Mouse (Mus musculus) limb, embryonic 14.5 days (tissue): ENCODE results near the gene Fstl1. TPM values are rescaled to one million over a fixed set of nuclear protein-coding genes. Genes with fewer than 3 reads are reported as not detected.

Experiments
- ATAC-seq: fragments of 200-750 bp; cut with Nextera tagmentation; 2 replicates; pipeline ENCODE4 v1.8.0; 2017; ENCODE audit warnings: low read depth, moderate number of reproducible peaks, moderate TSS enrichment; ENCODE audit not compliant: low FRiP score
- DNase-seq: peaks from one replicate; pipeline ENCODE4 v3.0.0-alpha.2; 2015; ENCODE audit warnings: low spot score
- H3K27ac ChIP-seq: fragments of 300-500 bp; sonication (generic); replicated peaks from 2 replicates; pipeline ENCODE4 v1.5.1; 2014; ENCODE audit warnings: low read depth, mild to moderate bottlenecking, low read length, moderate library complexity, mixed read lengths
- H3K27me3 ChIP-seq: fragments of 300-500 bp; sonication (generic); 2 replicates; pipeline ENCODE4 v1.6.1; 2014; ENCODE audit warnings: low read length, mixed read lengths; ENCODE audit not compliant: control insufficient read depth, insufficient read depth
- H3K36me3 ChIP-seq: fragments of 300-500 bp; sonication (generic); 2 replicates; pipeline ENCODE4 v1.6.1; 2014; ENCODE audit warnings: mild to moderate bottlenecking, low read length, moderate library complexity, mixed read lengths; ENCODE audit not compliant: control insufficient read depth, insufficient read depth
- H3K4me1 ChIP-seq: fragments of 300-500 bp; sonication (generic); 2 replicates; pipeline ENCODE4 v1.6.1; 2014; ENCODE audit warnings: antibody characterized with exemption, low read length, mixed read lengths; ENCODE audit not compliant: control insufficient read depth, insufficient read depth
- H3K4me2 ChIP-seq: fragments of 300-500 bp; sonication (generic); replicated peaks from 2 replicates; pipeline ENCODE4 v1.6.1; 2014; ENCODE audit warnings: low read depth, mild to moderate bottlenecking, low read length, moderate library complexity; ENCODE audit not compliant: severe bottlenecking
- H3K4me3 ChIP-seq: fragments of 300-500 bp; sonication (generic); replicated peaks from 2 replicates; pipeline ENCODE4 v1.5.1; 2014; ENCODE audit warnings: low read length
- H3K9ac ChIP-seq: fragments of 300-500 bp; sonication (generic); 2 replicates; pipeline ENCODE4 v1.6.1; 2014; ENCODE audit warnings: mild to moderate bottlenecking, low read depth, low read length, moderate library complexity; ENCODE audit not compliant: severe bottlenecking
- H3K9me3 ChIP-seq: fragments of 300-500 bp; sonication (generic); 2 replicates; pipeline ENCODE4 v1.6.1; 2016; ENCODE audit warnings: low read length; ENCODE audit not compliant: control insufficient read depth
- POLR2A ChIP-seq: fragments of 200-500 bp; IDR thresholded peaks from 2 replicates; pipeline ENCODE4 v1.8.0; 2012; ENCODE audit warnings: inconsistent platforms, mild to moderate bottlenecking, moderate library complexity, borderline replicate concordance; ENCODE audit not compliant: insufficient read depth, insufficient read length; ENCODE audit errors: extremely low read depth
- WGBS: fragments of 180-500 bp; shearing (Covaris S2); extraction: QIAGEN DNeasy Blood & Tissue Kit; methylation state at CpG from one replicate; pipeline ENCODE4 v1.1.7; 2014; 5-methylcytosine and 5-hydroxymethylcytosine counted together
- polyA plus RNA-seq, 2 experiments: library from polyadenylated mRNA; depleted of rRNA in 1 of 2; stranded (reverse) in 1 of 2; unstranded in 1 of 2; fragments of >200 nt; fragmentation: Nextera tagmentation in 1 of 2; extraction: Ambion mirVana in 1 of 2; gene quantifications; 2 replicates each; pipeline versions ENCODE4 v1.2.1 to v1.2.3; 2012 to 2014

Gene Fstl1
- polyA plus RNA-seq, 2 experiments: 520 to 865 TPM

GRCm38 (mm10) chr16:37843740-37844139, 67.1 kb downstream of the Fstl1 start:
- no peak overlapping the region for H3K4me2 ChIP-seq
- no peak overlapping the region for H3K27ac ChIP-seq
- no peaks in the 10 kb centered on the region for H3K4me1 ChIP-seq
- no peak for TF ChIP-seq POLR2A
- H3K9me3 ChIP-seq: no peaks in the 10 kb centered on the region
- no peaks in the 10 kb centered on the region for H3K27me3 ChIP-seq
- no peaks in the 10 kb centered on the region for H3K36me3 ChIP-seq
- 88% methylated on average over 12 of the region's 12 CpGs for WGBS
- no peak overlapping the region for H3K4me3 ChIP-seq
- DNase-seq: no peak
- H3K9ac ChIP-seq: no peak overlapping the region
- ATAC-seq: no peak

- no peak for ATAC-seq
- H3K36me3 ChIP-seq: no peaks in the 10 kb centered on the region
- no peaks in the 10 kb centered on the region for H3K4me1 ChIP-seq
- H3K9ac ChIP-seq: no peak overlapping the region
- H3K27ac ChIP-seq: no peak overlapping the region
- WGBS: 86% methylated on average over 7 of the region's 7 CpGs
- H3K27me3 ChIP-seq: no peaks in the 10 kb centered on the region
- H3K4me2 ChIP-seq: no peak overlapping the region
- no peak overlapping the region for H3K4me3 ChIP-seq
- H3K9me3 ChIP-seq: no peaks in the 10 kb centered on the region
- TF ChIP-seq POLR2A: no peak
- no peak for DNase-seq
Observed at GRCm38 (mm10) chr16:37845202-37845925, 68.7 kb downstream of the Fstl1 start.

GRCm38 (mm10) chr16:37847081-37847480, 70.4 kb downstream of the Fstl1 start:
- Histone ChIP-seq H3K9me3 (no peaks in the 10 kb centered on the region), H3K36me3 (no peaks in the 10 kb centered on the region), H3K4me1 (peaks cover 4% of the 10 kb centered on the region), H3K4me3 (no peak overlapping the region), H3K27ac (no peak overlapping the region), H3K9ac (no peak overlapping the region), H3K27me3 (no peaks in the 10 kb centered on the region), H3K4me2 (no peak overlapping the region)
- TF ChIP-seq POLR2A: no peak
- 92% methylated on average over 3 of the region's 3 CpGs for WGBS
- DNase-seq (no peak), ATAC-seq (no peak)

GRCm38 (mm10) chr16:37851366-37851765, 74.7 kb downstream of the Fstl1 start:
- Histone ChIP-seq H3K9me3 (no peaks in the 10 kb centered on the region), H3K27ac (no peak overlapping the region), H3K4me2 (no peak overlapping the region), H3K4me1 (peaks cover 7% of the 10 kb centered on the region), H3K27me3 (no peaks in the 10 kb centered on the region), H3K36me3 (no peaks in the 10 kb centered on the region), H3K4me3 (no peak overlapping the region), H3K9ac (no peak overlapping the region)
- no peak for ATAC-seq
- 22% methylated on average over 5 of the region's 5 CpGs for WGBS
- peak; percentile 32 for DNase-seq
- no peak for TF ChIP-seq POLR2A

GRCm38 (mm10) chr16:37853279-37853678, 76.6 kb downstream of the Fstl1 start:
- ATAC-seq (no peak), DNase-seq (no peak)
- no peak overlapping the region for H3K4me3 ChIP-seq
- H3K27me3 ChIP-seq: no peaks in the 10 kb centered on the region
- no peak for TF ChIP-seq POLR2A
- H3K4me1 ChIP-seq: peaks cover 7% of the 10 kb centered on the region
- H3K9me3 ChIP-seq: no peaks in the 10 kb centered on the region
- 81% methylated on average over 9 of the region's 9 CpGs for WGBS
- H3K36me3 ChIP-seq: no peaks in the 10 kb centered on the region
- no peak overlapping the region for H3K9ac ChIP-seq
- H3K4me2 ChIP-seq: no peak overlapping the region
- no peak overlapping the region for H3K27ac ChIP-seq
